Mouse (Mus musculus) urinary bladder, postnatal 36 days (tissue): ENCODE measurements around the gene Gm45713.
A peak's percentile ranks its signal among the peaks of the same experiment; 100 is the strongest.
"Not testable (repeated sequence)": the region's sequence is repeated elsewhere in the genome, so short reads cannot be mapped to it uniquely, and the experiment has no call there.

Source experiments
- DNase-seq, 2 experiments: peaks; one replicate each; pipeline ENCODE4 v3.0.0; 2022; ENCODE audit warnings: low spot score in 2 of 2, mixed read lengths in 1 of 2

Gm45713 gene

GRCm38 (mm10) chr7:45124224-45125143 lies 11.5 kb downstream of the Gm45713 start, which contains the start of gene Rps11:
Gene Rps11 (minus strand): TSS chr7:45124439.
- DNase-seq: peak; percentile 99

GRCm38 (mm10) chr7:45123186-45123570 lies 12.9 kb downstream of the Gm45713 start:
- no peak for DNase-seq

GRCm38 (mm10) chr7:45122561-45123185 lies 13.4 kb downstream of the Gm45713 start:
- no peak for DNase-seq

GRCm38 (mm10) chr7:45121966-45122365 lies 14.1 kb downstream of the Gm45713 start:
- no peak for DNase-seq

GRCm38 (mm10) chr7:45121404-45121803 lies 14.6 kb downstream of the Gm45713 start:
- peak in 1 of 2 experiments; percentile 55 for DNase-seq

- DNase-seq: no peak
These were observed 16.0 kb downstream of the Gm45713 start for GRCm38 (mm10) chr7:45119780-45120709.

- no peak for DNase-seq
These were observed 17.7 kb downstream of the Gm45713 start for GRCm38 (mm10) chr7:45118336-45118735.

GRCm38 (mm10) chr7:45117566-45117965 lies 18.5 kb downstream of the Gm45713 start:
- DNase-seq: no peak

- DNase-seq: no peak
These were observed 22.6 kb downstream of the Gm45713 start for GRCm38 (mm10) chr7:45113476-45113875.

GRCm38 (mm10) chr7:45112529-45112928 lies 23.5 kb downstream of the Gm45713 start:
- no peak for DNase-seq

- no peak for DNase-seq
These were observed 24.1 kb downstream of the Gm45713 start for GRCm38 (mm10) chr7:45111940-45112339.

- DNase-seq: not testable (repeated sequence)
These were observed 25.9 kb downstream of the Gm45713 start for GRCm38 (mm10) chr7:45110089-45110488.

GRCm38 (mm10) chr7:45107052-45107645 lies 28.9 kb downstream of the Gm45713 start:
- no peak for DNase-seq

- no peak for DNase-seq
These were observed 29.6 kb downstream of the Gm45713 start for GRCm38 (mm10) chr7:45106441-45106840.

GRCm38 (mm10) chr7:45105491-45105890 lies 30.5 kb downstream of the Gm45713 start:
- DNase-seq: no peak

- no peak for DNase-seq
These were observed 31.1 kb downstream of the Gm45713 start for GRCm38 (mm10) chr7:45104941-45105340.

- DNase-seq: peak; percentile 86 to 94
These were observed 32.3 kb downstream of the Gm45713 start, which contains the start of gene Fcgrt for GRCm38 (mm10) chr7:45103652-45104180. Gene Fcgrt (minus strand): TSS chr7:45103851.

GRCm38 (mm10) chr7:45102940-45103585 lies 33.0 kb downstream of the Gm45713 start:
- no peak for DNase-seq

GRCm38 (mm10) chr7:45102441-45102840 lies 33.6 kb downstream of the Gm45713 start:
- no peak for DNase-seq

- DNase-seq: no peak
These were observed 36.0 kb downstream of the Gm45713 start for GRCm38 (mm10) chr7:45100046-45100445.
